Mouse (Mus musculus) C2C12 (cell line): ENCODE measurements around the gene Dock2. TPM values are rescaled to one million over a fixed set of nuclear protein-coding genes. Genes with fewer than 3 reads are reported as not detected.

Experiments used
- H3K27me3 ChIP-seq: one replicate; pipeline ENCODE4 v1.6.1; 2011; ENCODE audit not compliant: control insufficient read depth, insufficient read depth, insufficient read length
- H3K36me3 ChIP-seq: one replicate; pipeline ENCODE4 v1.6.1; 2011; ENCODE audit not compliant: control insufficient read depth, insufficient read depth
- H3K4me3 ChIP-seq: one replicate; pipeline ENCODE4 v1.5.1; 2011; ENCODE audit warnings: mild to moderate bottlenecking, control low read depth; ENCODE audit not compliant: poor library complexity, insufficient read depth, severe bottlenecking
- H3K79me2 ChIP-seq: one replicate; pipeline ENCODE4 v1.6.1; 2011; ENCODE audit not compliant: control insufficient read depth, insufficient read depth
- H3K79me3 ChIP-seq: one replicate; pipeline ENCODE4 v1.6.1; 2011; ENCODE audit warnings: low read depth, control low read depth
- H3ac ChIP-seq: one replicate; pipeline ENCODE3; 2011; ENCODE audit warnings: low read depth; ENCODE audit not compliant: control insufficient read depth, insufficient read length
- CEBPB ChIP-seq: IDR thresholded peaks from one replicate; pipeline ENCODE4 v1.6.1; 2011; ENCODE audit warnings: low read depth, mild to moderate bottlenecking, control low read depth, moderate library complexity
- CTCF ChIP-seq: IDR thresholded peaks from one replicate; pipeline ENCODE4 v1.5.1; 2011; ENCODE audit not compliant: control insufficient read depth, insufficient read depth, insufficient read length
- FOSL1 ChIP-seq: IDR thresholded peaks from one replicate; pipeline ENCODE4 v1.8.0; 2011; ENCODE audit warnings: mild to moderate bottlenecking, low read length; ENCODE audit not compliant: poor library complexity, insufficient read depth, severe bottlenecking
- MAX ChIP-seq: IDR thresholded peaks from one replicate; pipeline ENCODE4 v1.6.1; 2011; ENCODE audit warnings: mild to moderate bottlenecking, control low read depth
- MYOD1 ChIP-seq: IDR thresholded peaks from one replicate; pipeline ENCODE4 v1.6.1; 2011; ENCODE audit warnings: low read depth; ENCODE audit not compliant: control insufficient read depth, insufficient read length
- MYOG ChIP-seq: IDR thresholded peaks from one replicate; pipeline ENCODE4 v1.6.1; 2011; ENCODE audit not compliant: control insufficient read depth, insufficient read length; ENCODE audit errors: extremely low read depth
- USF1 ChIP-seq: IDR thresholded peaks from one replicate; pipeline ENCODE4 v1.6.1; 2011; ENCODE audit warnings: low read depth, mild to moderate bottlenecking, control low read depth, moderate library complexity
- polyA plus RNA-seq: library from polyadenylated mRNA; unstranded; fragments of >200 nt; fragmentation: generic; extraction: Trizol; gene quantifications from one replicate; pipeline ENCODE4 v1.2.1, GENCODE M21; 2012; ENCODE audit warnings: missing spikeins

Dock2 gene
- polyA plus RNA-seq, 1 experiment = 0.01 TPM

- no peak overlapping the region for H3ac ChIP-seq
- no peak for TF ChIP-seq MYOD1
- no peak for TF ChIP-seq USF1
- TF ChIP-seq MYOG = no peak
- no peak for TF ChIP-seq FOSL1
- no peak for TF ChIP-seq CEBPB
- TF ChIP-seq MAX = no peak
- TF ChIP-seq CTCF = no peak
- no peaks in the 10 kb centered on the region for H3K27me3 ChIP-seq
These were observed 484.1 kb downstream of the Dock2 start for GRCm38 (mm10) chr11:34299550-34299949.

GRCm38 (mm10) chr11:34297698-34298378 is 485.9 kb downstream of the Dock2 start:
- H3K36me3 ChIP-seq = no peaks in the 10 kb centered on the region
- no peak for TF ChIP-seq MYOG
- TF ChIP-seq FOSL1 = no peak
- no peak for TF ChIP-seq MAX
- TF ChIP-seq CTCF = no peak
- TF ChIP-seq MYOD1 = no peak
- no peak for TF ChIP-seq USF1
- TF ChIP-seq CEBPB = no peak
- H3ac ChIP-seq = no peak overlapping the region
- no peaks in the 10 kb centered on the region for H3K79me3 ChIP-seq
- H3K27me3 ChIP-seq = no peaks in the 10 kb centered on the region
- H3K79me2 ChIP-seq = no peaks in the 10 kb centered on the region
- H3K4me3 ChIP-seq = no peak overlapping the region

More at GRCm38 (mm10) chr11:34299550-34299949, 484.1 kb downstream of the Dock2 start:
- H3K79me2 ChIP-seq = no peaks in the 10 kb centered on the region
- no peak overlapping the region for H3K4me3 ChIP-seq
- H3K36me3 ChIP-seq = no peaks in the 10 kb centered on the region
- no peaks in the 10 kb centered on the region for H3K79me3 ChIP-seq

DNA sequence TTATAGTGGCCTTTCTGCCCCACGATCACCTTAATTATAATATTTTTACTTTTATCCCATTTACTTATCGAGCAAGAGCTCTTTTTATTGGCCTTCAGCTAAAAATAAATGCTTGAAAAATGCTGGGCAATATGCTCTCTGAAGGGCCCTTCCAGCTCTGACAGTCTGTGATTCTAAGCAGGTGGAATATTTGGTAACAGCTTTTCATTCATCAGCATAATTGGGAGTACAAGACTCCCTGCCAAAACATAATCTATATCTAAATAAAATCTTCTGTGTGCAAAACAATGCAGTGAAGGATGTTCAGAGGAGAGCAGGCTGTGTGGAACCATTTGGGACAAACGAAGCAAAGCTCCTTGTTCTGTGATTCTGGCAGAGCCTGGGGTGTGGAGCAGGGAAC is 492.4 kb downstream of the Dock2 start:
- Histone ChIP-seq H3ac (no peak overlapping the region), H3K27me3 (no peaks in the 10 kb centered on the region), H3K4me3 (no peak overlapping the region), H3K79me3 (no peaks in the 10 kb centered on the region), H3K79me2 (no peaks in the 10 kb centered on the region), H3K36me3 (no peaks in the 10 kb centered on the region)
- no peak for TF ChIP-seq CTCF
- no peak for TF ChIP-seq MAX
- TF ChIP-seq MYOD1 = no peak
- no peak for TF ChIP-seq CEBPB

DNA sequence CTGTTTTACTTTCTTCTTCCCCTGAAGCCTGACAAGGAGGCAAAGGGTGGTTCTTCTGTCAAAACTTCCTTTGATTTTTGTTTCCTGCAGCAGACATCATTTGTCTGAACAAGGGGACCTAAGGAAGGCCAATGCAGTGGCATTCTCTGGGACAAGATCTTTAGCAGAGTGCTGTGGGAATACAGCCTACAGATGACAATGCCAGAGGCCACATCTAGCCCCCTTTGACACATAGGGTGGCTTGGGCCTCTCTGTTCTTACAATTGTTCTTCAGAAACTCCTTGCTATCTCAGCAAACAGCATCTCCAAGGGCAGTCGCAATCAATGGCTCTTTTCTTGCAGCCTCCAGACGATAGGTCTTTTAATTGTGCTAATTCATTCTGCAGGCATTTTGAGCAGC is 493.0 kb downstream of the Dock2 start:
- Histone ChIP-seq H3K79me2 (no peaks in the 10 kb centered on the region), H3K4me3 (no peak overlapping the region), H3ac (no peak overlapping the region), H3K36me3 (no peaks in the 10 kb centered on the region), H3K79me3 (no peaks in the 10 kb centered on the region), H3K27me3 (no peaks in the 10 kb centered on the region)
- TF ChIP-seq CEBPB (no peak), MYOG (no peak), USF1 (no peak), MAX (no peak), CTCF (no peak), FOSL1 (no peak), MYOD1 (no peak)

- Histone ChIP-seq H3ac (no peak overlapping the region), H3K79me3 (no peaks in the 10 kb centered on the region), H3K4me3 (no peak overlapping the region), H3K36me3 (no peaks in the 10 kb centered on the region), H3K27me3 (no peaks in the 10 kb centered on the region), H3K79me2 (no peaks in the 10 kb centered on the region)
- TF ChIP-seq MYOG (no peak), CEBPB (no peak), MAX (no peak), FOSL1 (no peak), MYOD1 (no peak), CTCF (no peak), USF1 (no peak)
These were observed 493.4 kb downstream of the Dock2 start for GRCm38 (mm10) chr11:34290265-34290664.

DNA sequence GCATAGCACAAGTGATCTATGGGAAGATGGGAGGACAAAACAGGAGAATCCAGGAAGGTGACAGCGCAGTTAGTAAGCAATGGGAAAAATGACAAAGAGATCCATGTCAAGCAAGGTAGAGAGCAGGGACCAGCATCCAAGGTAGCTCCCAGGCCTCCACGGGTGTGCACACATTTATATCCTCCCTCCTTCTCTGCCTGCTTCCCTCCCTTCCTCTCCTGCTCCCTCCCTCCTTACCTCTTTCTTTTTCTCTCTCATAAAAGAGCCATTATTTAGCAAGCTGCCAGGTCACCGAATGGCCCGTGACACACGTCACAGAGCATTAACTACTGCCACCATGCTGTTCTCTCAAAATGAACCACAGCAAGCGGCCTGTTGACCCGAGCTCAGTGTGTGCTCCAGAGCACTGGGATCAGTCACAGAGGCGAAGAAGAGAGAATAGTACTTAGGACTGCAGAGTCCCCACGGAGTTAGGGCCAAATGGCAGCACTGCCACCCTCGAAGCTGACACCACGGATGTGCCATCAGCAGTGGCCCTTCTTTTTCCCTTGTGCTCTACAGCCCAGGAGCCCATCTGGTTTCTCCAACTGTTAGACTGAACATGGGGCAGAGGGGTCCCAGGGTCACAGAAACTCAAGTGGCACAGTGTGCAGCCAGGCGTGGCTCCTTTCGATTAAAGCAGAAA is 499.4 kb downstream of the Dock2 start:
- TF ChIP-seq FOSL1 (no peak), CTCF (no peak), USF1 (no peak), MAX (no peak), MYOD1 (no peak), MYOG (no peak), CEBPB (no peak)
- Histone ChIP-seq H3K36me3 (no peaks in the 10 kb centered on the region), H3K79me3 (no peaks in the 10 kb centered on the region)

More for the DNA sequence above, 499.4 kb downstream of the Dock2 start:
- H3ac ChIP-seq = no peak overlapping the region
- no peaks in the 10 kb centered on the region for H3K79me2 ChIP-seq
- no peak overlapping the region for H3K4me3 ChIP-seq
- no peaks in the 10 kb centered on the region for H3K27me3 ChIP-seq
